Mouse (Mus musculus): ENCODE data around the gene Cd276. TPM values are rescaled to one million over a fixed set of nuclear protein-coding genes. Genes with fewer than 3 reads are reported as not detected.
A peak's percentile ranks its signal among the peaks of the same experiment; 100 is the strongest.

The Cd276 gene
- total RNA-seq, 4 experiments from 2014 or later, result 7.0 to 11.4 (median 8.2) TPM

- DNase-seq (ENCODE audit: low spot score), result no peak
Measured at GRCm38 (mm10) chr9:58513749-58514148, 41.5 kb downstream of the Cd276 start.

GRCm38 (mm10) chr9:58510452-58510851 is 44.8 kb downstream of the Cd276 start:
- no peak for DNase-seq (ENCODE audit: low spot score)

GRCm38 (mm10) chr9:58507216-58508005 is 47.8 kb downstream of the Cd276 start:
- no peak for DNase-seq (ENCODE audit: low spot score)

DNA sequence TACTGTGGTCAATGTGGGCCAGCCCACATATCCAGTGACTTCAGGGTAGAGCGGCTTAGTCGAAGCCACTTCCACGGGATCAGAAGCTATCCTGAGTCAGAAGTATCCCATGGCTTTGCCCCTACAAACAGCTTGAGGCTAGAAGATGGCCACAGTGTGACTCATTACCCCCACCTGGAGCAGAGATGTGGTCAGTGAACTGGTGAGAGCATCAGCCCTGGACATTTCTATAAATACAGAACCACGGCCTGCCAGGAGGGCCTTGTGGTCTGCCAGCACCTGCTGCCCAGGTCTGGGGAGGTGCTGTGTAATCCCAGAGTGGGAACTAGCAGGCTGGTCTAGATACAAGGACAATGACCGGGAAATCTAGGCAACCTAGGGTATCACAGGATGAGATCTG is 54.3 kb downstream of the Cd276 start:
- DNase-seq (ENCODE audit: low spot score), result no peak

- no peak for DNase-seq (ENCODE audit: low spot score)
Measured at GRCm38 (mm10) chr9:58497942-58498341, 57.3 kb downstream of the Cd276 start.

- DNase-seq (ENCODE audit: low spot score), result no peak
Measured at GRCm38 (mm10) chr9:58496470-58497182, 58.6 kb downstream of the Cd276 start.

DNA sequence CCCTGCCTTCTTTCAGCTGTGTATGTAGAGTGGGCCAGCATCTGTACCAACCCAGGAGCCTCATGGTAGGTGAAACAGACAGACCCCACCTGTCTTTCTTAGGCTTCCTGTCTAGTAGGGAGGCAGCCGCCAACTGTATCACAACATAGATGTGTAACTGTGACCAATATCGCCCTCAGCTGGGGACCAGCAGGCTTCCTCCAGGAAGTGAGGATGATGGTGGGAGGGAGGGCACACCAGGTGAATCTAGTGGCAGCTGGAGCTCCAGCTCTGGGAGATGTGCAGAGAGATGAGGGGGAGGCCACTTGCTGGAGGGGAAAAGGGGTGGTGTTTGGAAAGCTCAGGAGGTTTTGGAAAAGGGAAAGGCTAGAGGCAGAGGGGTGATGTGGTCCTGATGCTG is 60.2 kb downstream of the Cd276 start:
- DNase-seq (ENCODE audit: low spot score), result no peak

GRCm38 (mm10) chr9:58490391-58490790 is 64.8 kb downstream of the Cd276 start:
- DNase-seq (ENCODE audit: low spot score), result no peak

- DNase-seq (ENCODE audit: low spot score), result no peak
Measured at GRCm38 (mm10) chr9:58489865-58490165, 65.4 kb downstream of the Cd276 start.

DNA sequence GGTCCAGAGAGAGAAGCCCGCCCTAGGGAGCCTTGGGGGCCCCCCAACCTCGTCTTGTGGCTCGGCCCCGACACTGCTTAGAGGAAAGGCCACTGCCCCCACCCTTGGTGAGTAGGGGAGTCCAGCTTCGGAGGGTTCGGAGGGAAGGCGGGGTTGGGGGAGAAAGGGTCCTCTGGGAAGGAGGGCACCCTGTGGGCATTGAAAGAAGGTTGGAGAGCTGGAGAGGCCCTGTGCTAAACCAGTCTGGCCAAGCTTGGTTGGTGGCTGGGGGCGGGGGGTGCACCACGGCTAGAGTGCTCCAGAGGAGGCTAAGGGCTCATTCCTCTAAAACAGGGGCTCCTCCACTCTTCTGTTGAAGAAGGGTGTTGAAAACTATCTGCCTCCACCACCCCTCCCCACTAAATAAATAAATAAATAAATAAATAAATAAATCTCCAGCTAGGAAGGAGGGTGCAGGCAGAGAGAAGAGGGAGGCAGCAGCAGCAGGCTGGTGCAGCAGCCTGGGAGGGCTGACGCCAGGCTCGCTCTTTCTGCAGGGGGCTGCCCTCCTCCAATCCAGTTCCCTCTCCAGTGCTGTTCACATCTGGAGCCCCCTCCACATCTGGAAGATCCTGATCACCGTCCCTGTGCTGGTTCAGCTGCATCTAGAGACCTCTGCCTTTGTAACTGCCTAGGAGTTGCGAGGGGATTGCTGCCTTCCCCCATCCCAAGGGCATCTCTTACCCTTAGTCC is 65.9 kb downstream of the Cd276 start:
- no peak for DNase-seq (ENCODE audit: low spot score)

- peak; percentile 19 for DNase-seq (ENCODE audit: low spot score)
Measured at GRCm38 (mm10) chr9:58487851-58488801, 67.1 kb downstream of the Cd276 start, which contains the start of gene Insyn1. Gene Insyn1 (plus strand): TSS chr9:58488603.

DNA sequence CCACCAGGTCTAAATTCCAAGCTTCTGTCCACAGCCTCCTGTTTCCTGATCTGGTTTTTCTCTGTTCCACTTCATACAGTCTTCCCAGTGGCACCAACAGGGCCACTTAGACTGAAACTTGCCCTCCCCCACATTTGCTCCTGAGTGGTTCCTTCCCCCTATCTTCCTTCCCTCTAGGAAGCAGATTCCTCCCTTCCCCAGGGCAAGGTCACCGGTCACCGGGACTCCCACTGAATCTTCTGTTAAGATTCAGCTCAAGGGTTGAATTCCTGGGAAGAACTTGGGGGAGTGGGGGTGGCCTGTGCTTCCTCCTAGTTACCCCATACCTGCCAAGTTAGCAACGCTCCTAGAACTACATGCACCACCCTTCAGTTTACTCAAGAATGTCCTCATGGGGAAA is 68.2 kb downstream of the Cd276 start:
- no peak for DNase-seq (ENCODE audit: low spot score)

Other genes with a start within 250 kb of the Cd276 start
- gene Loxl1, start 242.3 kb downstream of the Cd276 start, total RNA-seq (2022), result 10 to 100 TPM; 14.3 to 19.3 (median 16.6) TPM
- not detected for gene Tbc1d21, start 185.0 kb downstream of the Cd276 start, total RNA-seq (2022)
- gene Insyn1, start 66.8 kb downstream of the Cd276 start, total RNA-seq (2022), result 10 to 100 TPM; 22.5 to 33.7 (median 30.9) TPM
- 100 to 1,000 TPM; 124 to 138 (median 128) TPM for gene Nptn, start 26.8 kb upstream of the Cd276 start, total RNA-seq (2022)
- 1 to 10 TPM in 2 of 4 experiments, under 1 TPM in 1, not detected in 1; 0.65 to 2.9 (median 1.7) TPM for gene Rec114, start 188.5 kb upstream of the Cd276 start, total RNA-seq (2022)